Mouse (Mus musculus): ENCODE results near the gene Supt5. TPM values are rescaled to one million over a fixed set of nuclear protein-coding genes. Genes with fewer than 3 reads are reported as not detected.
A peak's percentile ranks its signal among the peaks of the same experiment; 100 is the strongest.

Supt5 gene
- total and polyA plus RNA-seq, 2 experiments from 2014 or later: 36.6 to 71.4 TPM

- peak; percentile 13 for DNase-seq (ENCODE audit: low spot score)
- Histone ChIP-seq H3K9me3 (replicated peaks; ENCODE audit: control insufficient read depth, low read length) (no peaks in the 10 kb centered on the region), H3K4me2 (ENCODE audit: low read depth, low read length) (peak overlapping the region; percentile 92), H3K27me3 (ENCODE audit: control insufficient read depth, insufficient read depth, low read length) (no peaks in the 10 kb centered on the region), H3K9ac (replicated peaks; ENCODE audit: low read depth, low read length) (peak overlapping the region; percentile 95), H3K36me3 (replicated peaks; ENCODE audit: control insufficient read depth, insufficient read depth, low read length) (0 out of 2 replicates have a peak, but pooled peaks cover 4% of the 10 kb centered on the region), H3K4me1 (ENCODE audit: control insufficient read depth, insufficient read depth) (peaks cover 6% of the 10 kb centered on the region; the same call in 1 of the 2 replicates), H3K27ac (ENCODE audit: low read depth) (peak overlapping the region; percentile 88), H3K4me3 (ENCODE audit: low read depth, low read length) (peak overlapping the region; percentile 90)
- TF ChIP-seq EP300 (IDR thresholded peaks at IDR 0.05; ENCODE audit: low read depth) (no peak), CTCF (IDR thresholded peaks at IDR 0.05; ENCODE audit: low read depth) (no peak)
- ATAC-seq (ENCODE audit: insufficient read depth, low read depth): peak; percentile 75
- WGBS: 0% methylated on average over 42 of the region's 62 CpGs
Measured at GRCm38 (mm10) chr7:28268042-28268531, 70.5 kb downstream of the Supt5 start.

- peak within 1 kb of the TSS; percentile 90 for H3K4me3 ChIP-seq (ENCODE audit: low read depth, low read length)
- peak; percentile 89 for ATAC-seq (ENCODE audit: insufficient read depth, low read depth)
- DNase-seq (ENCODE audit: low spot score): peak; percentile 84
- H3K9ac ChIP-seq (replicated peaks; ENCODE audit: low read depth, low read length): peak within 1 kb of the TSS; percentile 95
- 0 out of 2 replicates have a peak, but pooled peaks cover 4% of the 10 kb centered on the region for H3K36me3 ChIP-seq (replicated peaks; ENCODE audit: control insufficient read depth, insufficient read depth, low read length)
- peak within 1 kb of the TSS; percentile 92 for H3K4me2 ChIP-seq (ENCODE audit: low read depth, low read length)
- H3K4me1 ChIP-seq (ENCODE audit: control insufficient read depth, insufficient read depth): peaks cover 6% of the 10 kb centered on the region; the same call in 1 of the 2 replicates
- no peaks in the 10 kb centered on the region for H3K27me3 ChIP-seq (ENCODE audit: control insufficient read depth, insufficient read depth, low read length)
- 6% methylated on average over 53 of the region's 57 CpGs for WGBS
- peak within 1 kb of the TSS; percentile 88 for H3K27ac ChIP-seq (ENCODE audit: low read depth)
- no peaks in the 10 kb centered on the region for H3K9me3 ChIP-seq (replicated peaks; ENCODE audit: control insufficient read depth, low read length)
- TF ChIP-seq CTCF (IDR thresholded peaks at IDR 0.05; ENCODE audit: low read depth) (no peak), EP300 (IDR thresholded peaks at IDR 0.05; ENCODE audit: low read depth) (no peak)
Measured at GRCm38 (mm10) chr7:28267129-28268041, 71.2 kb downstream of the Supt5 start, which contains the start of gene Eid2. Eid2 (plus strand) TSS chr7:28267881.

DNA sequence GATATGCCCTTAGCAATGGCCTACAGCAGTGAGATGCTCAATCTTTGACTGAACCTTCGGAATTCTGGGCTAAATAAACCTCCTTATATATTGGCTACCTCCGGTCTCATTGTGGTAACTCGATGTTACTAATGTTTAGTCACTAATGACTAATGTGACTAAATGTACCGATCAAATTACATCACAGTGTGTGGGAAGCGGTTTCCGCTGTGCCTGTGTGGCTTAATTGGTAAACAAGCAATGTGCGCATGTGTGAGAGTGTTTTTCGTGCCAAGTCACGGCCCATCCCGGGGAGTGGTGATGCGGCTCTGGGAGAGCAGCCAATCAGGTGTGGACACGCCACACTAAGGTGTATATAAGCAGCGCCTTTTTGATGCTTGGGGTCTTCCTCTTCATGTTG, 73.2 kb downstream of the Supt5 start:
- DNase-seq (ENCODE audit: low spot score) (no peak), ATAC-seq (ENCODE audit: insufficient read depth, low read depth) (no peak)
- no peaks in the 10 kb centered on the region for H3K27me3 ChIP-seq (ENCODE audit: control insufficient read depth, insufficient read depth, low read length)
- H3K9ac ChIP-seq (replicated peaks; ENCODE audit: low read depth, low read length): no peak overlapping the region
- no peaks in the 10 kb centered on the region for H3K36me3 ChIP-seq (replicated peaks; ENCODE audit: control insufficient read depth, insufficient read depth, low read length)
- no peak overlapping the region for H3K4me3 ChIP-seq (ENCODE audit: low read depth, low read length)
- H3K27ac ChIP-seq (ENCODE audit: low read depth): no peak overlapping the region
- no peaks in the 10 kb centered on the region for H3K9me3 ChIP-seq (replicated peaks; ENCODE audit: control insufficient read depth, low read length)
- 84% methylated on average over 13 of the region's 13 CpGs for WGBS
- no peak overlapping the region for H3K4me2 ChIP-seq (ENCODE audit: low read depth, low read length)
- TF ChIP-seq CTCF (IDR thresholded peaks at IDR 0.05; ENCODE audit: low read depth) (no peak), EP300 (IDR thresholded peaks at IDR 0.05; ENCODE audit: low read depth) (no peak)
- peaks cover 6% of the 10 kb centered on the region; the same call in 1 of the 2 replicates for H3K4me1 ChIP-seq (ENCODE audit: control insufficient read depth, insufficient read depth)

Other genes starting within 250 kb of the Supt5 start
- gene 9530053A07Rik, start 209.3 kb downstream of the Supt5 start, total RNA-seq (2014; rRNA removed; ENCODE audit: low replicate concordance): not detected in 2 replicates
- 0.01 and 0.04 TPM in 2 replicates for gene 9530053A07Rik, start 209.3 kb downstream of the Supt5 start, polyA plus RNA-seq (2015; fragmentation: Nextera tagmentation; extraction: Ambion mirVana)
- gene Fbl, start 169.0 kb downstream of the Supt5 start, total RNA-seq (2014; rRNA removed; ENCODE audit: low replicate concordance): 6.6 and 21.8 TPM in 2 replicates
- gene Fbl, start 169.0 kb downstream of the Supt5 start, polyA plus RNA-seq (2015; fragmentation: Nextera tagmentation; extraction: Ambion mirVana): 44.3 and 51.3 TPM in 2 replicates
- gene Dyrk1b, start 159.3 kb downstream of the Supt5 start, total RNA-seq (2014; rRNA removed; ENCODE audit: low replicate concordance): 21.3 and 37.1 TPM in 2 replicates
- gene Dyrk1b, start 159.3 kb downstream of the Supt5 start, polyA plus RNA-seq (2015; fragmentation: Nextera tagmentation; extraction: Ambion mirVana): 10.2 and 10.4 TPM in 2 replicates
- gene Eid2, start 70.9 kb downstream of the Supt5 start, total RNA-seq (2014; rRNA removed; ENCODE audit: low replicate concordance): 6.5 and 18.2 TPM in 2 replicates
- 1.4 and 1.6 TPM in 2 replicates for gene Eid2, start 70.9 kb downstream of the Supt5 start, polyA plus RNA-seq (2015; fragmentation: Nextera tagmentation; extraction: Ambion mirVana)
- 4.4 and 13.0 TPM in 2 replicates for gene Eid2b, start 61.0 kb downstream of the Supt5 start, total RNA-seq (2014; rRNA removed; ENCODE audit: low replicate concordance)
- 9.1 and 9.7 TPM in 2 replicates for gene Eid2b, start 61.0 kb downstream of the Supt5 start, polyA plus RNA-seq (2015; fragmentation: Nextera tagmentation; extraction: Ambion mirVana)
- not detected in 2 replicates for gene Selenov, start 47.6 kb downstream of the Supt5 start, total RNA-seq (2014; rRNA removed; ENCODE audit: low replicate concordance)
- not detected in 2 replicates for gene Selenov, start 47.6 kb downstream of the Supt5 start, polyA plus RNA-seq (2015; fragmentation: Nextera tagmentation; extraction: Ambion mirVana)
- gene Dll3, start 36.5 kb downstream of the Supt5 start, total RNA-seq (2014; rRNA removed; ENCODE audit: low replicate concordance): not detected in 2 replicates
- gene Dll3, start 36.5 kb downstream of the Supt5 start, polyA plus RNA-seq (2015; fragmentation: Nextera tagmentation; extraction: Ambion mirVana): not detected in 2 replicates
- gene Timm50, start 26.7 kb downstream of the Supt5 start, total RNA-seq (2014; rRNA removed; ENCODE audit: low replicate concordance): 60.6 and 69.9 TPM in 2 replicates
- gene Timm50, start 26.7 kb downstream of the Supt5 start, polyA plus RNA-seq (2015; fragmentation: Nextera tagmentation; extraction: Ambion mirVana): 90.1 and 90.6 TPM in 2 replicates
- 145 and 161 TPM in 2 replicates for gene Rps16, start 11.9 kb upstream of the Supt5 start, total RNA-seq (2014; rRNA removed; ENCODE audit: low replicate concordance)
- gene Rps16, start 11.9 kb upstream of the Supt5 start, polyA plus RNA-seq (2015; fragmentation: Nextera tagmentation; extraction: Ambion mirVana): 481 and 513 TPM in 2 replicates
- 23.5 and 41.7 TPM in 2 replicates for gene Plekhg2, start 33.9 kb upstream of the Supt5 start, total RNA-seq (2014; rRNA removed; ENCODE audit: low replicate concordance)
- 11.8 and 13.7 TPM in 2 replicates for gene Plekhg2, start 33.9 kb upstream of the Supt5 start, polyA plus RNA-seq (2015; fragmentation: Nextera tagmentation; extraction: Ambion mirVana)
- gene Zfp36, start 41.5 kb upstream of the Supt5 start, total RNA-seq (2014; rRNA removed; ENCODE audit: low replicate concordance): 10.8 and 19.2 TPM in 2 replicates
- gene Zfp36, start 41.5 kb upstream of the Supt5 start, polyA plus RNA-seq (2015; fragmentation: Nextera tagmentation; extraction: Ambion mirVana): 12.5 and 13.6 TPM in 2 replicates
- 42.1 and 51.4 TPM in 2 replicates for gene Med29, start 54.0 kb upstream of the Supt5 start, total RNA-seq (2014; rRNA removed; ENCODE audit: low replicate concordance)
- 44.1 and 45.8 TPM in 2 replicates for gene Med29, start 54.0 kb upstream of the Supt5 start, polyA plus RNA-seq (2015; fragmentation: Nextera tagmentation; extraction: Ambion mirVana)
- 29.8 and 66.1 TPM in 2 replicates for gene Paf1, start 54.2 kb upstream of the Supt5 start, total RNA-seq (2014; rRNA removed; ENCODE audit: low replicate concordance)
- gene Paf1, start 54.2 kb upstream of the Supt5 start, polyA plus RNA-seq (2015; fragmentation: Nextera tagmentation; extraction: Ambion mirVana): 54.2 and 56.5 TPM in 2 replicates
- 1.5 and 3.0 TPM in 2 replicates for gene Gmfg, start 98.7 kb upstream of the Supt5 start, total RNA-seq (2014; rRNA removed; ENCODE audit: low replicate concordance)
- 8.9 and 9.8 TPM in 2 replicates for gene Gmfg, start 98.7 kb upstream of the Supt5 start, polyA plus RNA-seq (2015; fragmentation: Nextera tagmentation; extraction: Ambion mirVana)
- gene Lrfn1, start 113.2 kb upstream of the Supt5 start, total RNA-seq (2014; rRNA removed; ENCODE audit: low replicate concordance): 1.4 and 3.9 TPM in 2 replicates
- 0.31 and 0.55 TPM in 2 replicates for gene Lrfn1, start 113.2 kb upstream of the Supt5 start, polyA plus RNA-seq (2015; fragmentation: Nextera tagmentation; extraction: Ambion mirVana)
- not detected in 2 replicates for gene Ifnl2, start 171.7 kb upstream of the Supt5 start, total RNA-seq (2014; rRNA removed; ENCODE audit: low replicate concordance)
- gene Ifnl2, start 171.7 kb upstream of the Supt5 start, polyA plus RNA-seq (2015; fragmentation: Nextera tagmentation; extraction: Ambion mirVana): not detected in 2 replicates
- not detected in 2 replicates for gene Ifnl3, start 184.1 kb upstream of the Supt5 start, total RNA-seq (2014; rRNA removed; ENCODE audit: low replicate concordance)
- gene Ifnl3, start 184.1 kb upstream of the Supt5 start, polyA plus RNA-seq (2015; fragmentation: Nextera tagmentation; extraction: Ambion mirVana): not detected in 2 replicates
- not detected in 2 replicates for gene Sycn, start 202.1 kb upstream of the Supt5 start, total RNA-seq (2014; rRNA removed; ENCODE audit: low replicate concordance)
- gene Sycn, start 202.1 kb upstream of the Supt5 start, polyA plus RNA-seq (2015; fragmentation: Nextera tagmentation; extraction: Ambion mirVana): not detected in 2 replicates
- not detected in 2 replicates for gene Nccrp1, start 208.5 kb upstream of the Supt5 start, total RNA-seq (2014; rRNA removed; ENCODE audit: low replicate concordance)
- not detected in 2 replicates for gene Nccrp1, start 208.5 kb upstream of the Supt5 start, polyA plus RNA-seq (2015; fragmentation: Nextera tagmentation; extraction: Ambion mirVana)